Mouse (Mus musculus): Measurements from ENCODE around the gene Rpl22. TPM values are rescaled to one million over a fixed set of nuclear protein-coding genes. Genes with fewer than 3 reads are reported as not detected.

Rpl22 gene
- polyA plus RNA-seq, 1 experiment from 2014 or later: 424 TPM

Other genes with a start within 250 kb of the Rpl22 start
- 1.4 and 1.5 TPM in 2 replicates for gene Tnfrsf25, start 209.8 kb upstream of the Rpl22 start, polyA plus RNA-seq (2015; fragmentation: Nextera tagmentation; extraction: Ambion mirVana)
- 29.2 and 30.8 TPM in 2 replicates for gene Espn, start 173.4 kb upstream of the Rpl22 start, polyA plus RNA-seq (2015; fragmentation: Nextera tagmentation; extraction: Ambion mirVana)
- gene Hes2, start 166.9 kb upstream of the Rpl22 start, polyA plus RNA-seq (2015; fragmentation: Nextera tagmentation; extraction: Ambion mirVana): 0.30 and 0.42 TPM in 2 replicates
- gene Acot7, start 147.6 kb upstream of the Rpl22 start, polyA plus RNA-seq (2015; fragmentation: Nextera tagmentation; extraction: Ambion mirVana): 57.8 and 60.0 TPM in 2 replicates
- 7.3 and 8.1 TPM in 2 replicates for gene Gpr153, start 51.5 kb upstream of the Rpl22 start, polyA plus RNA-seq (2015; fragmentation: Nextera tagmentation; extraction: Ambion mirVana)
- gene Hes3, start 34.1 kb upstream of the Rpl22 start, polyA plus RNA-seq (2015; fragmentation: Nextera tagmentation; extraction: Ambion mirVana): not detected in 2 replicates
- 17.3 and 17.6 TPM in 2 replicates for gene Icmt, start 28.5 kb upstream of the Rpl22 start, polyA plus RNA-seq (2015; fragmentation: Nextera tagmentation; extraction: Ambion mirVana)
- 2.1 and 2.5 TPM in 2 replicates for gene Rnf207, start 6.7 kb upstream of the Rpl22 start, polyA plus RNA-seq (2015; fragmentation: Nextera tagmentation; extraction: Ambion mirVana)
- gene Chd5, start 12.9 kb downstream of the Rpl22 start, polyA plus RNA-seq (2015; fragmentation: Nextera tagmentation; extraction: Ambion mirVana): 1.9 and 2.8 TPM in 2 replicates
- 1.7 TPM in 2 replicates for gene Nphp4, start 151.0 kb downstream of the Rpl22 start, polyA plus RNA-seq (2015; fragmentation: Nextera tagmentation; extraction: Ambion mirVana)
- gene Kcnab2, start 152.1 kb downstream of the Rpl22 start, polyA plus RNA-seq (2015; fragmentation: Nextera tagmentation; extraction: Ambion mirVana): 3.6 and 3.8 TPM in 2 replicates